Mouse (Mus musculus) embryo, embryonic 11.5 days (tissue): ENCODE results near the gene Cd99l2.

ENCODE experiments used
- DNase-seq: peaks from one replicate; pipeline ENCODE4 v3.0.0-alpha.2; 2012; ENCODE audit warnings: low read depth, low spot score

Cd99l2 gene

GRCm38 (mm10) chrX:71468639-71469295 lies 23.9 kb downstream of the Cd99l2 start:
- DNase-seq, result no peak

- DNase-seq, result no peak
Measured at GRCm38 (mm10) chrX:71467491-71467890, 25.2 kb downstream of the Cd99l2 start.

- DNase-seq, result no peak
Measured at GRCm38 (mm10) chrX:71465417-71465816, 27.2 kb downstream of the Cd99l2 start.

DNA sequence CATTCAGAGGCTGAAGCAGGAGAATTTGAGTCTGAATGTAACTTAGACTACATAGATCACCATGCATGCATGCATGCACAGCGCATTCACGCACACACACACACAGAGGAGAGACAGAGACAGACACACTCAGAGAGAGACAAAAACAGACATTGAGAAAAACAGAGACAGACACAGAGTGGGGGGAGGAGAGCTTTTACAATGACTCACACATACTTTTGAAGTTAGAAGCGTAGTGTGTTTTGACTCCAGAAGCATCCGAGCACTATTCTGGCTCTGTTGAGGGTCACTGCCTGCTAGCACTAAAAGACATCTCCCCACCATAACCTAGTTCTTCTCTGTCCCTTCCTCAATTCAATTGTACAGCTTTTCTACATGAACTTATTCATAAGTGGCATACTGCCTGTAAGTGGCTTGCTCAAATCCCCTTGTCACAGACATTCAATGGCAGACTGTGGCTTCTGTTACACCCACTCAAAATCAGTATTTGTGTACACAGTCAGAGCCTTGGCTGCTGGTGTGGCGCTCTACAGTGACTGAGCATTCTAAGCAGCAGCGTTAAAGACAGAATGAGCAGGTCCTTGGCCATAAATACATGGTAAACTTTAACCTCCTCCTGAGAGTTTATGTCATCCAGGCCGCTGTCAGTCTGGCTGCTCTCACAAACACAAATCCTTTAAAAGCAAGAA lies 28.4 kb downstream of the Cd99l2 start:
- DNase-seq, result no peak

DNA sequence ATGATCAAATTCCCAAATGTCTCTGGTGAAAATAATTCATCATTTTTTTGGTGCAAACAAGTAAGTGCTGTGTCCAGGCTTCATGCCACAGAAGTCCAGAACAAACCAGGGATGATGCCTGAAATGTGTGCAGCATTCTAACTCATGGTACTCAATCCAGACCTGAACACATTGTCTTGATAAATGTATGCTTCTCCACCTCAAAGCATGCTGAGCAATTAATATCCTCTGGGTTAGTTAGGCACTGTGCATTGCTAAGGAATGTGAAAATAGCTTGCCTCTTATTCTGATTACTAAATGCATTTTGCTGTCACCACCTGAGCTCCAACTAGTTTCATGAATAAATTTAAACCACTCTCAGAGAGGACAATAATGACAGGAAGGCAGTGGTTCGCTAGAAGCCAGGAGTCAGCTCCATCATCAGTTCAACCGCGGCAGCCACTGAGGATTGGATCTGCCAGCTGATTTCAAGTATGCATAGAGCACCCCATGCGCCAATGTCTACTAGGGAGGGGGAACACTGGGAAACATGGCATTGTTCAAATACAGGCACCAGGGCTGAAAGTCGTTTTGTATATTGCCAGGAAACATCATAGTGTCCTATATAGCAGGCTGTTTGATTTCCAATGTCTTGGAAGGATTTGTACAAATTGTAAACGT lies 36.4 kb downstream of the Cd99l2 start:
- DNase-seq, result no peak

- DNase-seq, result no peak
Measured at GRCm38 (mm10) chrX:71442916-71443315, 49.7 kb downstream of the Cd99l2 start.

DNA sequence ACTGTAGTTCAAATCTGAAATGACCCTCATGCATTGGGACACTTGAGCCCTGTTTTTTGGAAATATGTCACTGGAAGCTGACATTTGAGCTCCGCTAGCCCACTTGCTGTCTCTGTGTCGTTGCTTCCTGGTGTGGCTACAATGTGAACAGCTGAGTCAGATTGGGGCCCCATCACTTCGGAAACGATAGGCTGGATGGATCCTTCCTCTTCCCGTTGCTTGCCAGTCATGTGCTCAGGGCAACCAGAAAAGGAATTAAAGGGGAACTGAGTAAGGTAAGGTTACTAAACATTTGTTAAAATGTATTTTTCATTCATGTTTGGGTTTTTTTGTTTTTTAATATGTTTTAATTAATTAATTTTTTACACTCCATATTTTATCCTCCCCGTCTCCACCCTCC lies 53.2 kb downstream of the Cd99l2 start:
- no peak for DNase-seq

DNA sequence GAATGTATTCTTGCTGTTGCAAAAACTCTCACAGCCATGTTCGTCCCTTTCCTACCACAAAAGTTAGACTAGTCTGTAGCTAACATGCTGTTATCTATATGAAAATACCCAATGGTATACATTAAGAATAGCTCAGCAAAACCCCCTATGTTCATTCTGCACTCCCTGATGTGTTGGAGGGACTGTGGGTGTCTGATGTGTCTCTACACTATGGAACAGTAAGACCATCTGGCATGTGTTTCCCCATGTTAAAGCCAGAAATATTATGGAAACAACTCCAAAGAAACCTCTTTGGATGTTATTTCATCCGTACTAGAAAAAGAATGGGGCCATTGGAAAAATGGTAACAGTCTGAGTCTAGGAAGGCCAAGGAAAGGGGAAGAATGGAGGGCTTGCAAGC lies 57.1 kb downstream of the Cd99l2 start:
- no peak for DNase-seq

DNA sequence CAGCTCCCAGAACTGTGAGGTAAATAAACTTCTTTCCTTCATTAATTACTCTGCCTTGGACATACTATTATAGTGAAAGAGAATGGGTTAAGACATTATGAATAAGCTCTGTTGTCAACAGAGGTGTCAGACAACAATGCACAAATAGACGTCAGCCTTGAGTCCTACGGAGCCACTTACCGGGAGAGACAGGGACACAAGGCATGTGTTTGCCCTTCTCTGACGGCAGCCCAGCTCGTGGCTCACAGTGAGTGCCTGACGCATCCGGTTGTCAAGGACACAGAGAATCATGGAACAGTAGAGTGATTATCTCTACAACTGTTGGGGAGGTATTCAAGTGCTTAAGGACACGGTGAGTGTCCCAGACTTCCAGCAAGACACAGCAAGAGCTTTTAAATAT lies 57.8 kb downstream of the Cd99l2 start:
- no peak for DNase-seq

DNA sequence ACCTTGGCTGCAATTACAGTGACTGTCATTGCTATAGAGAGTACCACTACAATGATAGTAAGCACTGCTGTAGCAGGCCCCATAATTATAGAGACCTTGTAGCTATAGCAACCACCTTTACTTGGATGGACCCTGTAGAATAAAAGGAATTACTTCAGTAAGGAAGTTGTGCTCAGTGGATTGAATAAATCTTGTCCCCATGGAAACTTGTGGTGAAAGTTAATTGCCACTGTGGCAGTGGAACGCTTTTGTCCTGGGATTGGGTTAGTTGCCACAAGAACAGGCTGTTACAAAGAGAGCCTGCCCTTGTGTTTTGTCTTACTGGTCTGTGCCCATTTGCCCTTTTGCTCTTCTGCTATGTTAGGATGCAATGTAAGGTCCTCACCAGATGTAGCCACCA lies 58.2 kb downstream of the Cd99l2 start:
- no peak for DNase-seq

GRCm38 (mm10) chrX:71430900-71431299 lies 61.7 kb downstream of the Cd99l2 start:
- no peak for DNase-seq

GRCm38 (mm10) chrX:71427491-71427890 lies 65.2 kb downstream of the Cd99l2 start:
- no peak for DNase-seq

DNA sequence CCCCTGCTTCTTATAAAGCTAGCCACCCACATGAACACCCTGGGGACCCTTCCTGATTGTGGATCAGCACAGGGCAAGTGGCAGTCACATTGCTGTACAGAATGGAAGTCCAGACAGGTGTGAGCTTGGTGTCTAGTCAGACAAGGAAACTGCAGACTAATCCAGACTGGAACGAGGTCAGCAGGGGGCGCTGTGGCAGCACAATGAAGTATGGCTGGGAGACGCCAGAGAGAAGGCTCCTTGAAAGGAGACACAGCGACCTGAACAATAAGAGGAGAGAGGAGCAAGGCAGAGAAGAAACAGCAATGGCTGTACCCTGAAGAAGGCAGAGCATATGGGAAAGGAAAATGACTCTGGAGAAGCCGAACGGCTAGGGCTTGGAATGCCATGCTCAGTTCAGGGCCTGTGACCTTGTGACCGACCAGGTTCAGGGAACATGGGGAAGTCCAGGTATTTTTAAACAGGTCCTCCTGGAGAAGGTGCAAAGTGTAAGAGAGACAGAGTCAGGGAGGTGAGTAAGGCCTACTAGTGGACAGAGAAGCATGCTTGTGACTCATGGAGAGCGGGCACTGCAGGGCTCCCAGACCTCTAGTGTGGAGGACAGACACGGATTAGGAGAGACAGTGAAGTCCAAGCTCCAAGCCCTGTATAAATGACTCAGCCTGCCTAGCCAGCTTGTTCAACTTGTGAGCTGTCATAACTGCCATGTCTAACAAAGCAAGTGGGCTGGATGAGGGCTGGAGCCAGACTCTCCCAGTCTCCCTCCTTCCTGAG lies 66.7 kb downstream of the Cd99l2 start:
- peak; percentile 46 for DNase-seq

GRCm38 (mm10) chrX:71424852-71425251 lies 67.8 kb downstream of the Cd99l2 start:
- DNase-seq, result no peak

GRCm38 (mm10) chrX:71413616-71414015 lies 79.0 kb downstream of the Cd99l2 start:
- DNase-seq, result no peak

DNA sequence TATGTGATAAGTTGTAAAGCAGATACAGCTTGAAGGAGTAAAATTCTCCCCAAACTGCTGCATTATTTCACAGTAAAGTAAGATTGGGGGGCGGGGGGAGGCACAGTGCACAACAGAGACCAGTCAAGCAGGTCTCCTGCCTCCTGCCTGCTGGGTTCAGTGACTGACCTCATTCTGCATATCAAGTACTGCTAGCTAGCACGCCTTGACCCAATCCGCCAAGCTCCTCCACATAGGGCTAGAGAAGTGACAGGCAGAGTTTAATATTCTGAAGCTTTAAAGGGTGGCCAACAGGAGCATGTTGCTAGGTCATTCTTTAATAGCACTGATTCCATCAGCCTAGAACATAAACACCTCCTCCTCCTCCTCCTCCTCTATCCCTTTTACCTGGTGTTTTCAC lies 79.9 kb downstream of the Cd99l2 start:
- no peak for DNase-seq

GRCm38 (mm10) chrX:71408386-71408785 lies 84.3 kb downstream of the Cd99l2 start:
- no peak for DNase-seq

GRCm38 (mm10) chrX:71406290-71406689 lies 86.4 kb downstream of the Cd99l2 start:
- DNase-seq, result no peak

GRCm38 (mm10) chrX:71396326-71396725 lies 96.3 kb downstream of the Cd99l2 start:
- DNase-seq, result no peak

DNA sequence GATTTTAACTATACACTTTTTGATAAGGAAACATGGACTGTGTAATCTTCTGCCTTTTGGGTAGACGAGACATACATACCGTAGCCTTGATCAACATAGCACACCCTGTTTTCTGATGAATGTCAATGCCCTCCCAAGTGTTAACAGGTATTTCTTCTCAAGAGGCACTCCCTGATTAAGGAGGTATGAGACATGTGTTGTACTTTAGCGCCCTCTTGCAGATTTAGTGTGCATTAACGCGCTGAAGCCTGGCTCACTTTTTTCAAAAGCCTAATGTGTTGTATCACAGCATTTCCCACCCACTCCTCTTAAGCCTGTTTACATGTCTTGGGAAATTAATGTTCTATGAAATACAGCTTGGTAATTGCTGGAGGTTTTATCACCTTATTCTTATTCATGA lies 111.1 kb downstream of the Cd99l2 start:
- DNase-seq, result no peak

DNA sequence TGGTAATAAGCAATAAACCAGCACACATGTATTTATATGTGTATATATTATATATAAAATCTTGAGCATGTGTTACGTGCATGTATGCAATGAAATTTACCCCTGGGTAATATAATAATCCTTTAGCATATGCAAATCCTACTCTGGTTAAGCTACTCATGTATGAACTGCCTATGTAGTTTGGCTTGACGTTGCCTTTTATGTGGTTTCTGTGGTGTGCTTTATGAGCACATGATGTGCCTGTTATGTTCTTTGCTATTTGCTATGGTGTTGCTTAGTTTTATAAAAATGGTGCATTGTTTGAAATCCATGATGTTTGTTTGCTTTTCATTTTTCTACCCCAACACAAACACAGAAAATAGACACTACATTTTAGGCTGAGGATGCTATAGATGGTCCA lies 114.2 kb downstream of the Cd99l2 start:
- no peak for DNase-seq

DNA sequence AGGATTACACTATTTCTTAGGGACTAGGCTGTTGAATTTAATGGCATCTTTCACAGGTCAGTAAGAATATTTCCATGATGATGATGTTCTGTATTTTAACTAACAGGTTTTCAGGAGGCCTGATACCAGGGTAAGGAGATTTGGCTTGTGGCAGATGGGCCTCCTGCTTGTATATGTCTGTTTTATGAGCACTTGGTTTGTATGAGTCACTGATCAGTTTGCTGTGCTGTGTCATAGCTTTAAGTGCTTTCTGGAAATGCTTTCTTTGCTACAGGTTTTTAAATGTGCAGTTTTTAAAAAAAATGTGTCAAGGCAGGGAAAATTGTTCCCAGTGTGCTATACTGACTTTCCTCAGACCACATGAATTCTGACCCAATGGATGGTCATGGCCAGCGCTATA lies 115.9 kb downstream of the Cd99l2 start:
- DNase-seq, result no peak
